Mouse (Mus musculus) thymus, postnatal 0 days (tissue): ENCODE data around the gene Gm4450. TPM values are rescaled to one million over a fixed set of nuclear protein-coding genes. Genes with fewer than 3 reads are reported as not detected.
"Not testable (repeated sequence)": the region's sequence is repeated elsewhere in the genome, so short reads cannot be mapped to it uniquely, and the experiment has no call there.

Experiments used
- DNase-seq: peaks from one replicate; pipeline ENCODE4 v3.0.0-alpha.2; 2015; ENCODE audit warnings: low spot score
- polyA plus RNA-seq: library from polyadenylated mRNA; unstranded; fragments of >200 nt; fragmentation: Nextera tagmentation; extraction: Ambion mirVana; gene quantifications from 2 replicates; pipeline ENCODE4 v1.2.1, GENCODE M21; 2015

The Gm4450 gene
- polyA plus RNA-seq, 1 experiment from 2014 or later: not detected

GRCm38 (mm10) chr3:98418991-98419785, 37.7 kb downstream of the Gm4450 start:
- DNase-seq: no peak

GRCm38 (mm10) chr3:98417328-98417727, 39.6 kb downstream of the Gm4450 start:
- DNase-seq: peak; percentile 15

- no peak for DNase-seq
Measured at GRCm38 (mm10) chr3:98416426-98417250, 40.3 kb downstream of the Gm4450 start.

GRCm38 (mm10) chr3:98414296-98414695, 42.6 kb downstream of the Gm4450 start:
- DNase-seq: no peak

- DNase-seq: no peak
Measured at GRCm38 (mm10) chr3:98413733-98414132, 43.2 kb downstream of the Gm4450 start.

- DNase-seq: not testable (repeated sequence)
Measured at GRCm38 (mm10) chr3:98410619-98411580, 46.0 kb downstream of the Gm4450 start.

- not testable (repeated sequence) for DNase-seq
Measured at GRCm38 (mm10) chr3:98407261-98407780, 49.6 kb downstream of the Gm4450 start.

GRCm38 (mm10) chr3:98406569-98407144, 50.3 kb downstream of the Gm4450 start:
- peak; percentile 83 for DNase-seq

- not testable (repeated sequence) for DNase-seq
Measured at GRCm38 (mm10) chr3:98405877-98406276, 51.0 kb downstream of the Gm4450 start.

GRCm38 (mm10) chr3:98404268-98404895, 52.5 kb downstream of the Gm4450 start:
- DNase-seq: not testable (repeated sequence)

Other genes with a start within 250 kb of the Gm4450 start
- gene Reg4, start 235.0 kb downstream of the Gm4450 start, polyA plus RNA-seq: 0.58 and 0.59 TPM in 2 replicates
- gene Hmgcs2, start 176.7 kb downstream of the Gm4450 start, polyA plus RNA-seq: 19.9 and 26.7 TPM in 2 replicates
- gene Phgdh, start 117.1 kb downstream of the Gm4450 start, polyA plus RNA-seq: 328 and 352 TPM in 2 replicates
- 1.3 and 1.4 TPM in 2 replicates for gene Zfp697, start 74.7 kb downstream of the Gm4450 start, polyA plus RNA-seq
- not detected in 2 replicates for gene Hsd3b4, start 53.4 kb upstream of the Gm4450 start, polyA plus RNA-seq
- gene Gm10681, start 131.7 kb upstream of the Gm4450 start, polyA plus RNA-seq: not detected in 2 replicates
- gene Hsd3b5, start 173.1 kb upstream of the Gm4450 start, polyA plus RNA-seq: not detected in 2 replicates